Mouse (Mus musculus): ENCODE measurements around the gene Sec14l1. TPM values are rescaled to one million over a fixed set of nuclear protein-coding genes. Genes with fewer than 3 reads are reported as not detected.
A peak's percentile ranks its signal among the peaks of the same experiment; 100 is the strongest.

Gene Sec14l1
- total RNA-seq, 2 experiments from 2014 or later, result 172 to 175 TPM

DNA sequence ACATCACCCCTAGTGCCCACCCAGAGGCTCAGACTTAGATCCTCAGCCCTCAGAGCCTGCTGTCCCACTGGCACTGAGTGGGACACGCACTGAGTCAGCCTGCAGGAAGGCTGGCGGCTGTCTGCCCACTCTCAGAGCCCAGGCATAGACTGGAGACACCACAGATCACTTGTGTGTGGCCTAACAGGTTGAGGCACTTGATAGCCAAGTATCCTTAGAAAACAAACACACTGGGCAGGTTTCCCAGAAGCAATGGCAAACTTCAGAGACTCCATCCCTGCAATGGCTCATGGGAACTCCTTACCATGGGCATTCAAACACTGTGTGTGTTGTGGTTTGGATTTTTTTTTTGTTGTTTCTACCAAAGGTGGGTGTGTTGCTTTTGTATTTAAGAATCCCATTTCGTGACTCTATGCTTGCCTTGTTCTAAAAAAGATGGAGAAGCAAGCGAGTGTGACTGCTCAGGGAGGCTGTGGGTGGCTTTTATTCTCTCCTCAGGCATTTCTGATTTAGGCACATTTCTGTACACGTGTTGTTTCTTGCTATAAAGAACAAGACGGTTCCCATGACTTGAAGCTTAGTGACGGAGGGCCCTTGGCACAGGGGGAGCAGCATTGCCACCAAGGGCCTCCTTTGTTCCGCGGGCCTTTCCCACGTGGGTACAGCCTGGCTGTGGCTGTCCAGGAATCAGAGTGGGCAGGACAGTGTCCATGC, 10.8 kb upstream of the Sec14l1 start:
- intact Hi-C loops (cut with DNase I), result no loop called here
- peak; percentile 46 to 80 for DNase-seq (ENCODE audit: low spot score in 2 of 2)

DNA sequence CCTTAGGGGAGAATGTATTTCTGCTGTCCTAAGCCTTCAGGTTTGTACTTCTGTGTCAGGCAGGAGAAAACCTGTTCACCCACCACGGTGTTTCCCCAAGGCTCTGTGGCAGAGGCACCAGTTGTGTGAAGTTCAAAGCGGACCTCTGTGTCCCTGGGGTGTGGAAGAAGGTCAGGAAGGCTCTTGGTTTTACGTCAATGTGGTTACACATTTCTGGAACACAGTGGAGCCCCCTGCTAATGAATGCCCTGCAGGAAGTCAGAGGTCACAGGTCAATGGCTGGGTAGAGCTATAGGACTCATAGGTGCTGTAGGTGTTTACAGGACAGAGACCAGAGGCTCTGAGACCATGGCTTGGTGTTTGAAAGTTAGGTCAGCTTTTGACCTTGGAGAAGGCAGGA, 9.7 kb upstream of the Sec14l1 start:
- intact Hi-C loops (cut with DNase I), result no loop called here
- no peak for DNase-seq (ENCODE audit: low spot score in 2 of 2)

DNA sequence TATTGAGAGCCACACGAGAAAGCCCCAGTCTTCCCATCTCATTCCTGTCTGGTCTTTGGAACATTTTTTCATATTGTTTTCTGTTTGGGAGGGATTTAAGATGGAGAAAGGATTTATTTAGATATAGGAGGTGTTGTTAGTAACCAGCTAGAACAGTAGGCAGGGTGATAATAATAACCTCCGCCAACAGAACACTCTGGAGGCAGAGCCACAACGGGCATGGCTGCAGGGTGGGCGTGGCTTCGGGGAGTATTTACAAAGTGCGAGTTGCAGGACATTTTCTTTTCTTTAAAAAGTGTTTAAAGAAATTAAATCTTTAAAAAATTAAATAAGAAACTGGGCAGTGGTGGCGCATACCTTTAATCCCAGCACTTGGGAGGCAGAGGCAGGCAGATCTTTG, 9.1 kb upstream of the Sec14l1 start:
- DNase-seq (ENCODE audit: low spot score in 2 of 2), result peak; percentile 57 to 64
- intact Hi-C loops (cut with DNase I), result no loop called here

DNA sequence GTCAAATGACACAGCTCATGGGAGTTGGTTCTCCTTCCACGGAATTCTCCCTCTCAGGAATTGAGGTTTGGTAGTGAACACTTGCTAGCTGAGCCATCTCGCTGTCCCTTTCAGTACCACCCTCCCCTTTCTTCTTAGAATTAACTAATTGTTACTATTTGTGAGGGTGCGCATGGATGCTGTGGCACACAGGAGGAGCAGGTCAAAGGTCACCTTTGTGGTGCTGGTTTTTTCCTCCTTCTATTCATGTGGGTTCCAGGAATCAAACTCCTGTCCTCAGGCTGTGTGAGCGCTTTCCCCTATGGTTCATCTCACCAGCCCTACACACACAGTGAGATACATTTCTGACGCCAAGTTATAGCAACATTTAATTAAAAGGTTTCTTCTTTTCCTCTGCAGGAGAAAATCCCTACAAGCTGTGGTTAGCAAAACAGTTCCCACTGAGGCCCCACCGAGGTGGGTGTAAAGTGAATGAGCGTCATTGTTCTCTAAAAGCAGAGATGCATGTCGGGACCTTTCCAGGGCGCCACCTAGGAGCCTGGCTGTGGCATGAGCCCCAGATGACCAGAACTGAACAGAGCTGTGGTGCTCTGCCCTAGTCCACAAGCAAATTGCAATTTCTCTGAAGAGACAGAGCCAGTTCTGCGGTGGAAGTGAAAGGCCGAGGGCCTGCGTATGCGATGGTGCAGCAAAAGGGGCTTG, 8.2 kb upstream of the Sec14l1 start:
- DNase-seq (ENCODE audit: low spot score in 2 of 2), result peak in 1 of 2 experiments; percentile 7

DNA sequence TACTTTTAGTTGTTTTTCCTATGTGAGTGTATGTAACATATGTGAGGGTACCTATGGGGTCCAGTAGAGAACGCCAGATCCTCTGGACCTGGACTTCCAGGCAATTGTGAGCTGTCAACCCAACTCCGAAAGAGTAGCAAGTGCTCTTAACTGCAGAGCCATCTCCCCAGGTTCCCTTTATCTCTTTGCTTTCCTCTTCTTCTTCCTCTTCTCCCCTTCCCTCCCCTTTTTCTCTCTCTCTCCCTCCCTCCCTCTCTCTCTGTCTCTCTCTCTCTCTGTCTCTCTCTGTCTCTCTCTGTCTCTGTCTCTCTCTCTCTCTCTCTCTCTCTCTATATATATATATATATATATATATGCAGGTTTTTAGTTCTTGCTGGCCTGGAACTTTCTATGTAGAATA, 7.1 kb upstream of the Sec14l1 start:
- DNase-seq (ENCODE audit: low spot score in 2 of 2), result no peak
- intact Hi-C loops (cut with DNase I), result no loop called here

More for the DNA sequence above, 8.2 kb upstream of the Sec14l1 start:
- intact Hi-C loops (cut with DNase I), result no loop called here

DNA sequence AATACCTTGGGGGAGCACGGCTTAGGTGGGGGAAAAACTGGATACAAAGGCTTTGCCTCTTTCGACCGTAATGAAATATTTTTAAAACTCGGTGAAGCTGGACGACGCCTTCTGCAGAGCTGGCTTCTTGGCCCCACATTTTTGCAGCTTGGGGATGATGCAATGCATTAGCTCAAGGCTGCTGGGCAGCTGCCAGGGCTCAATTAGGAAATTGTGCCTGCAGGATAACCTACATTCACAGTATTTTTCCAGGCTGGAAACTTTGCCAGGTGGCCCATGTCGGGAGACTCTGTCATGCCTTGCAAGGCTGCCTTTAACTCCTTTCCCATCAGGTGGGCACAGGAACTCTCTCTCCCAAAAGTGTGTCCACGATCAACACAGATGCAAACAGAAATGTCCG, 6.4 kb upstream of the Sec14l1 start:
- peak in 1 of 2 experiments; percentile 53 for DNase-seq (ENCODE audit: low spot score in 2 of 2)
- intact Hi-C loops (cut with DNase I), result no loop called here

DNA sequence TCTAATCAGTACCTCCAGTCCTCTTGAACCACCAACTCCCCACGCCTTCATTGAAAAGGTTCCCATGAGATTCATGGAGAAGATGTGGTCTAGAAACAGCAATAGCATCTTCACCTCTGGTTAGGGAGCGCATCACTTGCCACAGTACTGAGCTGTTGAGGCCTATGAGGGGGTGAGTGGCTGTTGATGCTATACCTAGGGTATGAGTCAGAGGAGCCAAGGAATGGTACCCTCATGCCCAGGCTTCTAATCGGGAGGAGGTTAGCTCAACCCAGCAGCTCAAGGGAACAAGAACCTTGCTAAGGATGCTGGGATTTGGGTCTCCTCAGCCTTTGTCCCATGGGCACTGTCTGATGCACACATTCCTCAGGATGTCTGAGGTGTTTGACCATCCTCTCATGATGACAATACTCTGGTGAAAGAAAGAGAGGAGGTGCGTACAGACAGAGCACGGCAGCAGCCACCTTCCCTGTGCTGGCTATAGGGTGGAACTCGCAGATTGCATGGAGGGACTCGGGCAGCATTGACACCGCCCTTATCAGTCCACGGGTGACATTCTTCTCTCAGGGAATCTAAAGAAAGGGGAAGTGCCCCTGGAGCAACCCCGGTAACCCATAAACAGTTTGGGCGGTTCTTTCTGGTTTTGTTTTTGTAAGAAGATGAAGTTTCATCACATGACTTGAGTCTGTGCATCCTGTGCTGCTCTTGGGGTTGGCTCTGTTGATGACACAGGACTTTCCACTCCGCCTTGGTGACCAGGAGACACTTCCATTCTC, 5.6 kb upstream of the Sec14l1 start:
- intact Hi-C loops (cut with DNase I), result no loop called here

DNA sequence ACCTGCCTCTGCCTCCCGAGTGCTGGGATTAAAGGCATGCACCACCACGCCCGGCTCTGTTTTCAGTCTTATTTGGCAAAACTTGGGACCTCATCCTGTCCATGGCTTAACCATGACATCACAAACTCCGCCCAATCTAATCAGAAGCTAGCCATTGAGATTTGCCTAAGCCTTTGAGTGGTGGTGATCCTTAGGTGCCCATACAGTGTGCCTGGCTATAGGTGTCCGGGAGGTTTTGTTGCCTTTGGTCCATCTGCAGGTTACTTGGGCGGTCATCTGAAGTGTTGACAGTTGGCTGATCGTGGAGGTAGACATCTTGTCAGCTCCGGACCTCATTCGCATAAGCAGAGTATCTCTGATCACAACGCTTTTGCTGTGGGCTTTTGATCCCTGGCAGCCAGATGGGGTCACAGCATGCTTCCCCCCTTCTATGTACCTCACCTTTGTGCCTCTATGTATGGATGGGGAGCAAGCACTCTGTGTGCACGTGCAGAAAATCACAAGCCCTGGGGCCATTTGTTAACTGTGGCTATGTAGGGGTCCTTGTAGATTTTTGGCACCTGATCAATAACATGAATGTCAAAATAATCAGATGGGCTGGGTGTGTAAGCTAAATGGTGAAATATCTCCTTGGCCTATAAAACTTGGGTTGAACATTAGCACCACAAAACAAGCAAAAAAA, 2.9 kb upstream of the Sec14l1 start:
- intact Hi-C loops (cut with DNase I), result no loop called here
- no peak for DNase-seq (ENCODE audit: low spot score in 2 of 2)

More for the DNA sequence above, 5.6 kb upstream of the Sec14l1 start:
- DNase-seq (ENCODE audit: low spot score in 2 of 2), result no peak

DNA sequence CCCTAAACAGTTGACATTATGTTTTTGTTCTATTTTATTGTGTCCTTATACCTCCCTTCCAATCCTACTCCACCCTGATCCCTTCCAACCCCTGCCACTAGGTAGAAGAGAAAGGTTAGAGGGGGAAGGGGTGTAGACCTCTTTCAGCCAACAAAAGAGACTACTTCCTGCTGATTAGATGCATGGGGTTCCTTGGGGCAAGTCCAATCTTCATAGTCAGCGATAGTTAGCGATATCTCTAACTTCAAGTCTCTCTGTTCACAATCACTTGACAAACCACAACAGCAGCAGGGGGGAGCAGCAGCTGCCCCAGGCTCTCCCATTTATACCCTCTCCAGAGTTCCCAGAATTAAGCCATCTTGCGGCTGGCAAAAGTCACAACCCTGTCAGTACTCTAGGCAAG, 2.3 kb upstream of the Sec14l1 start:
- intact Hi-C loops (cut with DNase I), result no loop called here
- DNase-seq (ENCODE audit: low spot score in 2 of 2), result no peak

DNA sequence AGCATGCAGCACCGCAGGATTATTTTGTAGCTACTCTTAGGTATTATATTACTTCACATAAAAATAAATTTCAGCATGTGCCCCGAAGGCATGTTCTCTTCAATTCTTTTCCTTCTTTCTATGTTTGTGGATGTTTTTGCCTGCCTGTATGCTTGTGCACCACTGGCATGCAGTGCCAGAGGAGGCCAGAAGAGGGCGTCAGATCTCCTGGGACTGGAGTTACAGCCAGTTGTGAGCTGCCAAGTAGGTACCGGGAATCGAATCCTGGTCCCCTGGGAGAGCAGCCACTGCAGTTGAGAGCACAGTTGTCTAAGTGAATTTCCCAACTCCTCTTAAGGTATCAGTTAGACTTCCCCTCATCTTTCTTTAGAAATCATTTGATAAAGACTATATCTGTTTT, 1.6 kb upstream of the Sec14l1 start:
- DNase-seq (ENCODE audit: low spot score in 2 of 2), result no peak
- intact Hi-C loops (cut with DNase I), result no loop called here

DNA sequence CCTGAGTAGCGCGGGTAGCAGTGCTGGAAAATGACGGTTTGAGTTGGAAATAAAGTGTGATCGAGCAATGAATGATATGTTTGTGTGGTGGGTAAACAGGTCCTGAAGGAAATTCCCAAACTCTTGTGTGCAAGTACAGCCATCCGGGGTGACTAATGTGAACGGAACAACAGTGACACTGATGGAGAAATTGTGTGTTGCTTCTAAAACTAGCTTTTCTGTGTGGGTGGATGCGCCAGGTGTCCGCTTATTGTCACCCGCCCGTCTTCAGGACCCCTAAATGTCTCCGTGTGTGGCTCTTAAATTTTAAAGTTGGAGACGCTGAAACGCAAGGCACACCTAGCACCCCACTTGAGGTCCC, 757 bp upstream of the Sec14l1 start:
- intact Hi-C loops (cut with DNase I), result loop anchor here (2.0 kb wide), 1 partner anchor 33 kb away; no protein-coding TSS in a partner anchor
- DNase-seq (ENCODE audit: low spot score in 2 of 2), result peak in 1 of 2 experiments; percentile 66

DNA sequence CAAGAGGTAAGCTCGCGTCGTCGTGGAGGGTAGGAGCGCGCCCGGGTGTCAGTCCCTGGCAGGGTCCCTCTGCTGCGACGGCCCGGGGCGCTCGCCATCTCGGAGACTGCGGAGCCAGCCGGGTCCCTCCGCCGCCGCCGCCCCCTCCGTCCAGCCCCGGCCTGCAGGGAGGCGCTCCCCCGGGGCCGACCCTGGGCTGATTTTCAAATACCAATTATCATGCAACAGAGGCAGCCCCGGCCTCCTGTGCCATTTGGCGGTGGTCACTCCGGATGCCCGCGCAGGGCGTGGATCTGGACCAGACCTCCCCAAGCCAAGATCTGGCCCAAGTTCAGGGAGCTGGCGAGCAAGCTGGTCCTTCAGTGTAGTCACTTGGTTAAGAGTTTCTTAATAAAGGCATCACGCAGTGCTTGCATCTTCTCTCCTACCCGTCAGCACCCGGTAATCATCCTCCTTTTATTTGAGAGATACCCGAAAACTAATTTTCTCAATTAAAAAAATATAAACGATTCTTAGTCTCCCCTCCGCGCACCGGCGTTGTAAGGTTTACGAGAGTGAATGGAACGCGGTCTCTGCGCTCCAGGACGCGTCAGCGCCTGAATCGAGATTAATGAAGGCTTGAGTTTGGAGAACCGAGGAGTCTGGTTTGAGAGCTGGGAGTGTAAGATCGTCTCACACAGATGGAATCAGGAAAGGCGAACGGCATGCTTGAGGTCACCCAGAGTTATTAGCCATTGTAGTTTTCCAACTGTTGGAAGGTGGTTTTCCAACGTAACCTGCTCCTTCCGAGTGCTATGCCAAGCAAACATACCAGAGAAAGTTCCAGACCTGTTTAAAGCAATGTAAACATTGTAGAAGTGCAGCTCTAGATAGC, 615 bp downstream of the Sec14l1 start:
- peak in 1 of 2 experiments; percentile 57 for DNase-seq (ENCODE audit: low spot score in 2 of 2)
- intact Hi-C loops (cut with DNase I), result loop anchor here (2.0 kb wide), 1 partner anchor 35 kb away; no protein-coding TSS in a partner anchor

DNA sequence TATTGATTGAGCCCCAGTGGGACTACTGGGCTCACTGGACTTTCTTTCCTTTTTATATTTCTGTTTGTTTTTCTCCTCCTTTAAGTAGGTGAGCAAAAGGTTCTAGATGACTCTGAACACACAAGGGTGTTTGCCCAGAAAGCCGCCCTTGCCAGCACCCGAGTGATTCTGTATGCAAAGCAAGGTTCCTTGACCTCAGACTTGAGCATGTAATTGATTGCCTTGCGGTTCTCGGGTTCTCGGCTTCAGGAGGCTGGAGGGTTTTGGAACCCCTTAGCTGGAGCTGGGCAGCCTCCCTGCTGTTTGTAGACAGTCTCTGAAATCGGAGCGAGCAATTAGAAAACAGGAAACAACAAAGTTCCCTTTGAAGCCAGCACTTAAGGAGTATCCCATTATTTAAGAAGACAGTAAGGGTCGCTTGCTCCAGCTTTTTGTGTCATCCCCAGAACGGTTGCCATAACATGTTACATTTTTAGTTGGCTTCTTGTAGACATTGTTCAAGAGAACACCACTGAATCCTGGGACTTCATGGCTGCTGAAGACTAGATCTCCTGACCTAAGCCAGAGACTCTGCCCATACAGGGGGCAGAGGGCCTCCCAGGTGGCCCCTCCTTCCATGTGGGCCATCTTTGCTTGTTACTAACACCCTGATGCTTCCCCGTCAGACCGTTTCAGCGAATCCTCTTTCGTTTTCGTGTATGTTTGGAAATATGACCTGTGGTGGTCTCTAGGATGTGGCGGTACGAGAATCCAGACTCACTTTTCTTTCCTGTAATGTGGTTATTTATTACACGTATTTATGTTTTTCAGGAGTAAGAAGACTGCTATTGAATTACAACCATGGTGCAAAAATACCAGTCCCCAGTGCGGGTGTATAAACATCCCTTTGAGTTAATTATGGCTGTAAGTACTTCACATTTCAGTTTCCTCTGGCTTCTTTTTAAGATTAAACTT, 1.7 kb downstream of the Sec14l1 start:
- intact Hi-C loops (cut with DNase I), result no loop called here
- DNase-seq (ENCODE audit: low spot score in 2 of 2), result no peak

DNA sequence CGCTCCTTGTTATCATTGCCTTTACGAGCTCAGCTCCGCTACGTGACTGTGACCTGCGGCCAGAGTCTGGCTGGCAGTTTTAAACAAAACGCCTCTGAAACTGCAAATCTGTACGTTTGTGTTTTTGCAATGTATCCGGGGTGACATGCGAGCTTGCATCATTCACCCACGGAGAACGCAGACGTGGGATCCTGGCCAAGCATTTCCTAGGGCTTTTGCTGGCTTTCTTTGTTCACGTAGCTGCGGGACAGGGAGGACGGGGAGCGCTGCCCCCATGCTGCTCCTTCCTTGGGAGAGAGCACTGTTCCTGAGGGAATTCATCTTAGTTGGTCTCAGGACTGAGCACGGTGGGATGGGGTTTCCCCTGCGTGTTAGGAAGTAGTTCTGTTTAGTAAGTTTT, 2.4 kb downstream of the Sec14l1 start:
- intact Hi-C loops (cut with DNase I), result no loop called here
- DNase-seq (ENCODE audit: low spot score in 2 of 2), result no peak

DNA sequence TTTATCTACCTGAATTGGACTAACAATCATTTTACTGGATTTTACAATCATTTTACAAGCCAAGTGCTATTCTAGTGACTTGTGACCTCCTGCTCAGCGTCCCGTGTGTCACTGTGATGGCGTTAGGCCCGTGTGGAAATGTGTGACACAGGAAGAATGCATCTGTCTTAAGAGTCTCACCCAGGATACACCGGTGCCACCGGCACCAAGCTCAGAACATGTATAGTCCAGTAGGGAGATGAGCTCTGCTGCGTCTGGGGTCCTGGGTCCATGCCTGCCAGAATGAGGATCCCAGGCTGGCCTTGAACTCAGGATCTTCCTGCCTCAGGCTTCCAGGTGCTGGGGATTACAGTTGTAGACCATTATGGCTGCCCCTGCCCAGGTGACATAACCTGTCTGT, 2.8 kb downstream of the Sec14l1 start:
- DNase-seq (ENCODE audit: low spot score in 2 of 2), result no peak
- intact Hi-C loops (cut with DNase I), result no loop called here

DNA sequence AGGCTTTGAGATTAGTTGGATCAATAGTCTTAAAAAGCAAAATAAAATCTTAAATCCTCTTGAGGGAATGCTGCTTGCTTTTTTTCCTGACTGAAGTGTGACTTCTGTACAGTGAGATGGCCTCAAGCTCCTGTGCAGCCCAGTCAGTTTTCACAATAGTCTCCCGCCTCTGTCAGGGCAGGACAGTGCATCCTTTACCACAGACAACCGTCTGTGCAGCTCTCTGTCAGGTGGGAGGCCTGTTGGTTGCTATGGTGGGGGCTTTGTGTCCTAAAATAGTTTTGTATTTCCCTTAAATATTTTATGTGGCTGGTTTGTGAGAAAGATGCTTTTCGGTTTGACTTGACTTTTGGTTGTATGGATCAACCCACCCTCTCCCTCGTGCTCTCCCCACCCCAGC, 3.3 kb downstream of the Sec14l1 start:
- no peak for DNase-seq (ENCODE audit: low spot score in 2 of 2)
- intact Hi-C loops (cut with DNase I), result no loop called here

DNA sequence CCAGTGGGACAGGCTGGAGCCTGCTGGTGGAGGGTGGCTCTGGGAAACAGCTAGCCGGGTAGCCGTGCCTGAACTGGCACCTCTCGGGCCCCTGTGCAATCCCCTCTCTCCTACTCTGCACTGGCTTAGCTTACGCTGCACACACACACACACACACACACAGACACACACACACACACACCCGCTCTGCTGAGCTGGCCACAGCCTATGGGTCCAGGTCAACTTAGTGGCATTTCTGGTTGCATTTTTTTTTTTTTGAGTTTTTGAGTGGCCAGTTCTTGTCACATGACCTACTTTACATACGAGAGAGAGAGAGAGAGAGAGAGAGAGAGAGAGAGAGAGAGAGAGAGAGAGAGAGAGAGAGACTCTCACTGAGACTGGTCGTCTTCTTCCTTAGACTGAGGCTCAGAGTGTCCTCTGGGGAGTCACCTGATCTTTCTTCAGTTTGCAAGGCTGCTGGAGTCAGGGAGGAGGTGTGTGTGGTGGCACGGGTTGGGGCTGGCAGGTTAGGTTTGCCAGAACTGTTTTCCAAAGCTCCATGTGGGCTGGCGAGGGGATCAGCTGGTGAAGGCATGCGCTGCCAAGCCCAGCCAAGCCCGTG, 3.9 kb downstream of the Sec14l1 start:
- intact Hi-C loops (cut with DNase I), result no loop called here
- no peak for DNase-seq (ENCODE audit: low spot score in 2 of 2)

All from left cerebral cortex, postnatal 14 days (tissue).